Mouse (Mus musculus): Measurements from ENCODE around the gene Dst. TPM values are rescaled to one million over a fixed set of nuclear protein-coding genes. Genes with fewer than 3 reads are reported as not detected.

Dst gene
- polyA plus RNA-seq, 1 experiment from 2014 or later = 17.9 TPM

DNA sequence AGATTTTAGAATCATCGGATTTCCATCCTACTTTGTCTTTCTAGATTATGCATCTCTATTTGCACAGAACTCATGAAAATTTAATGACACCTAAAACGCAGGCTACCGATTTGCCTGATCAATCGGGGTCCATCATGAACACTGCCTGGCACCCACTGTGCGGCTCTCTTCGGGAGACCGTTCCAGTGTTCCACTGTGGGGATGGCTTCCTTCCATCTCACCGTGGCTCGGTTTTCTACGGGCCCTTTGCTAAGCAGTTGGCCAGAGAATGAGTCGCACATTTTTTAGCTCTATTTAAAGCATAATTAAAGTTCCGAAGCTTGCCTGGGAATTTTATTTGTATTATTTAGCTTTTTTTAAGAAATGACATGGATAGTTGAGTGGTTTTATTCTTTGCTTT, 72.4 kb downstream of the Dst start:
- ATAC-seq (ENCODE audit: extremely low read depth, insufficient number of reproducible peaks, low FRiP score, low TSS enrichment) = no peak
- Histone ChIP-seq H3K4me3 (no peak overlapping the region), H3K27me3 (replicated peaks) (no peaks in the 10 kb centered on the region), H3K9me3 (no peaks in the 10 kb centered on the region), H3K36me3 (no peaks in the 10 kb centered on the region), H3K4me1 (peaks cover 10% of the 10 kb centered on the region), H3K4me2 (no peak overlapping the region), H3K27ac (replicated peaks) (no peak overlapping the region), H3K9ac (no peak overlapping the region)
- WGBS = 87% methylated on average over 12 of the region's 12 CpGs

DNA sequence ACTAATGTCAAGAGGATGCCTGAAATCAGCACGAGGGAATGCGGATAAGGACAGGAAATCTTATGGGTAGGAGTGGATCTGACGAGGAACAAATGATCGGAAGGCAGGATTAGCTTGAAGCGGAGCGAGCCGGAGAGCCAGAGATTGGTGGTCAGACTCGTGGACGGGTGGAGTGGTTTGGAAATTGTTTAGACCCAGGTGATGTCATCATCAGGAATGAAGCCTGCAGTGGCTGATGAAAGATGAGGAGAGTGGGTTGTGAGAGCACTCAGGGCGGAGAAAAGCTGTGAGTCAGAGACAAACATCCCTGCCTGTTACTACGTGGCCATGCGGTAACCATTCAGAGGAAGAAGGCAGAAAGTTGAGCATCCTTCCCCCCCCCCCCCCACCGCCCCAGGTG, 81.6 kb downstream of the Dst start:
- H3K4me1 ChIP-seq = peaks cover 31% of the 10 kb centered on the region
- peak overlapping the region; percentile 22; the same call in 1 of the 2 replicates for H3K4me2 ChIP-seq
- 35% methylated on average over 13 of the region's 13 CpGs for WGBS
- H3K27ac ChIP-seq (replicated peaks) = no peak overlapping the region
- H3K36me3 ChIP-seq = no peaks in the 10 kb centered on the region
- peaks cover 4% of the 10 kb centered on the region for H3K9me3 ChIP-seq
- H3K4me3 ChIP-seq = no peak overlapping the region
- no peak for ATAC-seq (ENCODE audit: extremely low read depth, insufficient number of reproducible peaks, low FRiP score, low TSS enrichment)
- no peaks in the 10 kb centered on the region for H3K27me3 ChIP-seq (replicated peaks)
- no peak overlapping the region for H3K9ac ChIP-seq

DNA sequence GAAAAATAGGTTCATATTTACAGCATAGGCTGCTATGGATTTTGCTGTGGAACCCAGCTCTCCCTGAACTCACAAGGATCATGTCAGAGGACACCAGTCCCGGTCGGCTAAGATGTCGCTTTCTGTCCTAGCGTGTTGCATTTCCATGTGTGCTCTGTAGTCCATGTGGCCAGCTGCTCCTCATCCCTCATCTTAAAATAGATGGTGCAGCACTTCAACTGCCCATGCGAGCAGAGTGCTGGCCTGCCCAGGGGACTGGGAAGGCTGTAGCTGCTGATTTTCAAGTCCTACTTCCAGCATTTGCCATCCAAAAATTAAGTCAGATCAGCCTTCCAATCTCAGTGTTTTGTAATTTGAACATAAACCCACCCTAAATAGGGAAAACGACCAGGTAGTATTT, 83.0 kb downstream of the Dst start:
- Histone ChIP-seq H3K27ac (replicated peaks) (no peak overlapping the region), H3K27me3 (replicated peaks) (no peaks in the 10 kb centered on the region), H3K36me3 (no peaks in the 10 kb centered on the region), H3K4me1 (peaks cover 31% of the 10 kb centered on the region), H3K4me3 (no peak overlapping the region), H3K9me3 (peaks cover under 1% of the 10 kb centered on the region), H3K9ac (no peak overlapping the region), H3K4me2 (peak overlapping the region; percentile 22; the same call in 1 of the 2 replicates)
- 53% methylated on average over 6 of the region's 6 CpGs for WGBS
- no peak for ATAC-seq (ENCODE audit: extremely low read depth, insufficient number of reproducible peaks, low FRiP score, low TSS enrichment)

DNA sequence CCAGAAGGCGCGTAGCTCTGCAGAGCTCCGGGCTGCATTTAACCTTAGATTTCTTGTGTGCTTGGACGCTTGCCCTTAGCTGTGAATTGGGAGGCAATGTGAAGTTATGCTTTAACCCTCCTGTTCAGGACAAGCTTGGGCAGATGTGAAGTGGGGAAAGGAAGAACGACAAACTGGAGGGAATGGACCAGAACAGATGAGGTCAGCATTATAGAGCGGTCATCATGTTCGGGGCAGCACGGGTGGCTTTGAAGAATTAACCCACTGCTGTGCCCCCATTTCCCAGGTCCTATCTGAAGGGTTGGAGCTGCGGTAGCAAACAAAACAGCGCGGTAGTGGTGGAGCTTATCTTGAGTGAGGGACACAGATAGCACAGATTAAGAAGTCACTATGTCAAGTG, 84.8 kb downstream of the Dst start:
- ATAC-seq (ENCODE audit: extremely low read depth, insufficient number of reproducible peaks, low FRiP score, low TSS enrichment) = no peak
- no peak overlapping the region for H3K4me3 ChIP-seq
- 55% methylated on average over 11 of the region's 11 CpGs for WGBS

DNA sequence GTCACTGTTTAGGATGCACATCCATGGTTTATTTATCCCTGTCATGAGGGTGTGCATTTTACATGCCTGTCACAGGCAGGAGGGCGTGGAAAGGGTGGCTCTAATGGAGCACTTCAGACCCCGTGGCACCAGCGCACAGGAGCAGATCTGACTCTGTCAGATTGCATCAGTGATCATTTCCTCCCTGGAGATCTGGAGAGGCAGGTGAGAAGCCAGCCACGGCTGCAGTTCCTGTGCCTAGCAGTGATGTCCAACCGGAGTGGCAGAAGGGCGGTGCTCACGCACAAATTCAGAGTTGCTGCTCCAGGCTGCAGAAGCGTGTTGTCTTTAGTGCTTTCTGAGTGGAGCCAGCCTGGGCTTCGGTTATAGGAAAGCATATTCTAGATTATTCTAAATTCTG, 86.2 kb downstream of the Dst start:
- no peak for ATAC-seq (ENCODE audit: extremely low read depth, insufficient number of reproducible peaks, low FRiP score, low TSS enrichment)
- Histone ChIP-seq H3K27me3 (replicated peaks) (no peaks in the 10 kb centered on the region), H3K4me1 (peaks cover 35% of the 10 kb centered on the region), H3K9me3 (no peaks in the 10 kb centered on the region), H3K4me2 (no peak overlapping the region), H3K27ac (replicated peaks) (no peak overlapping the region), H3K4me3 (no peak overlapping the region), H3K9ac (no peak overlapping the region), H3K36me3 (no peaks in the 10 kb centered on the region)
- WGBS = 41% methylated on average over 9 of the region's 9 CpGs

More for the DNA sequence above, 84.8 kb downstream of the Dst start:
- Histone ChIP-seq H3K9me3 (no peaks in the 10 kb centered on the region), H3K9ac (no peak overlapping the region), H3K27ac (replicated peaks) (no peak overlapping the region), H3K27me3 (replicated peaks) (no peaks in the 10 kb centered on the region), H3K4me1 (peaks cover 35% of the 10 kb centered on the region), H3K36me3 (no peaks in the 10 kb centered on the region), H3K4me2 (no peak overlapping the region)

DNA sequence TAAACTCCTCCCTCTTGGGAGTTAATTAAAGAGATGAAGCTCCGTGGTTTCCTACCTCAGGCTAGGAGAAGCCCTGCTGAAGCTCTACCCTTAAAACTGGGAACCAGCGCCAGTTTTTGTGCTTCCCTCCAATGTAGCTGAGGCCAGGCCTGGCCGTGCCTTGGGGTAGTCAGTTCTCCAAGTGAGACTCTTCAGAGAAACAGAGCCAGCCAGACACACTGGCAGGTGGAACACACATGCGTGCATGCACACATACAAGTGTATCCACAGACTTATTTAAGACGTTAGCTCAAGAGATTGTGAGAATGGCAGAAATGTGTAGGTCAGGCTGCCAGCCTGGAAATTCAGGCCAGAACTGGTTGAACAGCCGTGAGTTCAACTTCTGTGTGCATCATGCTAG, 87.4 kb downstream of the Dst start:
- 80% methylated on average over 6 of the region's 6 CpGs for WGBS
- Histone ChIP-seq H3K4me3 (no peak overlapping the region), H3K36me3 (no peaks in the 10 kb centered on the region)

DNA sequence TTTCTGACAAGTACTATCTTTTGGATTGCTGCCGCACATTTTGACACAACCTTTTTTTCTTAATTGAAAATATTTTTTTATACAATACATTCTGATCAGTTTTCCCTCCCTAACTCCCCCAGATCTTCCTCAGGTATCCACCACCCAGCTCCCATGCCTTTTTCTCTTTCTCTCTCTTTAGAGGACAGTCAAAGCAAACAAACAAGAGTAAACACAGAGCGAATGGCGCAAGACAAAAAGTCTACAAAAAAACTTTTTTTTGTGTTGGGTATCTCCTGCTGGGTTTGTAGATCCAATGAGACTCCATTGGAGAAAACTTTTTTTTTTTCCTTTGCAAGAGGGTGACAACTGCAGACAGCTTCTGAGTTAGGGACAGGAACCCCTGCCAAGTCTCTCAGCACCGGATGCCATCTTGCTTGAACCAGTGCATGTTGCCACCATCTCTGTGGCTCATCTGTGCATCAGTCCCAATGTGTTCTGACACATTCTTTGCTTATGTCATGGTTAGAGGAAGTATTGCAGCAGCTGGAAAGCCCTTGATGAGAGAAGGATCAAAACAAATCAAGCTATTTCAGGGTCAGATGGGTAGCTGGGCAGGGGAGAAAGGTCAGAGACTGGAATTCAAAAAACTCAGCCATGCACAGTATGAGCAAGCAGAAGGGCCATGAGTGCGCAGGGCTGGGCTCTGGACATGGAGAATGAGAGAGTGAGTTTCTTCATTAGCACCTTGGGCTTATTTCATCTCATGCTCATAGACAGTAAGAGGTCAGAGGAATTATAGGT, 88.3 kb downstream of the Dst start:
- Histone ChIP-seq H3K27me3 (replicated peaks) (no peaks in the 10 kb centered on the region), H3K4me2 (no peak overlapping the region), H3K4me3 (no peak overlapping the region), H3K27ac (replicated peaks) (no peak overlapping the region), H3K9me3 (no peaks in the 10 kb centered on the region), H3K36me3 (no peaks in the 10 kb centered on the region), H3K4me1 (peaks cover 24% of the 10 kb centered on the region), H3K9ac (no peak overlapping the region)
- WGBS = 86% methylated on average over 5 of the region's 5 CpGs
- ATAC-seq (ENCODE audit: extremely low read depth, insufficient number of reproducible peaks, low FRiP score, low TSS enrichment) = no peak

More for the DNA sequence above, 87.4 kb downstream of the Dst start:
- ATAC-seq (ENCODE audit: extremely low read depth, insufficient number of reproducible peaks, low FRiP score, low TSS enrichment) = no peak
- no peak overlapping the region for H3K27ac ChIP-seq (replicated peaks)
- no peaks in the 10 kb centered on the region for H3K9me3 ChIP-seq
- no peak overlapping the region for H3K9ac ChIP-seq
- no peak overlapping the region for H3K4me2 ChIP-seq
- H3K27me3 ChIP-seq (replicated peaks) = no peaks in the 10 kb centered on the region
- H3K4me1 ChIP-seq = peaks cover 29% of the 10 kb centered on the region

DNA sequence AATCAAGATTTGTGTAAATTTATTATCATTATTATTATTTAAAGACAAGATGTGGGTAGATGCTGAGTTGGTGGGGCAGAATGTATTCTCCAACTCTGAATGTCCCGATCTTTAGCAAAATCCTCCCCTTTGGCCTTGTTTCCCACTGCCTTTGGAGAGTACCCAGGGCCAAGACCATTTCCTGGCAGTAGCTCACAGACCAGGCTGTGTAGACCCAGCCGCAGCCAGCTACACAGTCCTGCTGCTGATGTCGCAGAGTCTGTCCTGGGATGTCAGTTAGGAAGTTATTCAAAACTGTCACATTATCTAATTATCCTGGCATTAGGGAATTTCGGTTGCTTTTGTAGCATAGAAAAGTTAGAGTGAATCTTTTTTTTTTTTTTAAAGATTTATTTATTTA, 94.3 kb downstream of the Dst start:
- no peaks in the 10 kb centered on the region for H3K36me3 ChIP-seq
- ATAC-seq (ENCODE audit: extremely low read depth, insufficient number of reproducible peaks, low FRiP score, low TSS enrichment) = no peak
- no peak overlapping the region for H3K9ac ChIP-seq
- H3K27ac ChIP-seq (replicated peaks) = no peak overlapping the region
- no peak overlapping the region for H3K4me2 ChIP-seq
- 79% methylated on average over 4 of the region's 4 CpGs for WGBS
- no peak overlapping the region for H3K4me3 ChIP-seq
- H3K9me3 ChIP-seq = no peaks in the 10 kb centered on the region
- no peaks in the 10 kb centered on the region for H3K27me3 ChIP-seq (replicated peaks)
- H3K4me1 ChIP-seq = peaks cover 15% of the 10 kb centered on the region

DNA sequence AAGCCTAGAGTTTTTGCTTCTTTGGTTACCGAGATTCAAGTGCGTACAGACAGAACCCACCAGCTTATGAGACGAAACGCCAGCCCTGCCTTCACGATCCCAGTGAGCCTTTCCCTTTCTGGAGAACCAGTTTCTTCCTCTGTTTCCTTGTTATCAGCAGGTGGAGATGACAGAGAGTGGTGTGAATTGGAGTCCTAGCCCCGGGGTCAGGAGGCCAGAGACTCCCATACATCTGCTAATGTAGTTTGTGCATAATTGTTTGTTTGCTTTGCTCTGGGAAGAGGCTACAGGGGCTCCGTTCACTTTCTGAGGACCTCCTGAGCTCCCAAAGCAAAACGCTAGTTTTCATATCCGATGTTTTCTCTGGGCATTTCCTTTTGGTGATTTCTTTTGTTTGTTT, 94.9 kb downstream of the Dst start:
- no peak for ATAC-seq (ENCODE audit: extremely low read depth, insufficient number of reproducible peaks, low FRiP score, low TSS enrichment)
- Histone ChIP-seq H3K9ac (no peak overlapping the region), H3K27me3 (replicated peaks) (no peaks in the 10 kb centered on the region), H3K27ac (replicated peaks) (no peak overlapping the region), H3K9me3 (no peaks in the 10 kb centered on the region), H3K4me1 (peaks cover 15% of the 10 kb centered on the region), H3K36me3 (no peaks in the 10 kb centered on the region), H3K4me2 (no peak overlapping the region), H3K4me3 (no peak overlapping the region)
- WGBS = 40% methylated on average over 9 of the region's 9 CpGs

DNA sequence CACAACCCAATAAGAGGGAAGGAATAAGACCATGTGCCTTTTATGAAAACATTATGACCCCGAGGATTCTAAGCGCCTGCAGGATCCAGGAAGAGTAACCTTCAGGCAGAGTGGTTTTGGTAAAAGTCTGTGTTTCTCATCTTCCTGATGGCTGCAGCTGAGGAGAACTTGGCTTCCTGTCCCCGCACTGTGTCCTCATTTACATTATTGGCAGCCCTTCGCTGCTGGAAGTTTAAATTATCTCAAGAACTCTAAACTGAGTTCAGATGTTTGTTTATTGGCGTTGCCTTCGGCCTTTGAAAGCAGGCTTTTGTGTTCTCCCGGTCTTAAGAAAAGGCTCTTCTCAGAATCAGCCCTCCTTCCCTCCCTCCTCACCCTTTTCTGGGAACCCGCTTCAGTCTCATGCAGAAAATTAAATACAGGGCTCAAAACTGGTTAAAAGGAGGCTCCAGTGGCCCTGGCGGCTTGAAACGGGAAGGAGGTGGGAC, 97.3 kb downstream of the Dst start:
- H3K36me3 ChIP-seq = no peaks in the 10 kb centered on the region
- peaks cover 17% of the 10 kb centered on the region for H3K4me1 ChIP-seq
- 8% methylated on average over 10 of the region's 10 CpGs for WGBS
- H3K4me3 ChIP-seq = peak overlapping the region; percentile 62
- H3K27me3 ChIP-seq (replicated peaks) = no peaks in the 10 kb centered on the region
- peak overlapping the region; percentile 87 for H3K4me2 ChIP-seq
- H3K9me3 ChIP-seq = no peaks in the 10 kb centered on the region
- ATAC-seq (ENCODE audit: extremely low read depth, insufficient number of reproducible peaks, low FRiP score, low TSS enrichment) = no peak
- H3K27ac ChIP-seq (replicated peaks) = peak overlapping the region; percentile 59
- peak overlapping the region; percentile 81 for H3K9ac ChIP-seq

DNA sequence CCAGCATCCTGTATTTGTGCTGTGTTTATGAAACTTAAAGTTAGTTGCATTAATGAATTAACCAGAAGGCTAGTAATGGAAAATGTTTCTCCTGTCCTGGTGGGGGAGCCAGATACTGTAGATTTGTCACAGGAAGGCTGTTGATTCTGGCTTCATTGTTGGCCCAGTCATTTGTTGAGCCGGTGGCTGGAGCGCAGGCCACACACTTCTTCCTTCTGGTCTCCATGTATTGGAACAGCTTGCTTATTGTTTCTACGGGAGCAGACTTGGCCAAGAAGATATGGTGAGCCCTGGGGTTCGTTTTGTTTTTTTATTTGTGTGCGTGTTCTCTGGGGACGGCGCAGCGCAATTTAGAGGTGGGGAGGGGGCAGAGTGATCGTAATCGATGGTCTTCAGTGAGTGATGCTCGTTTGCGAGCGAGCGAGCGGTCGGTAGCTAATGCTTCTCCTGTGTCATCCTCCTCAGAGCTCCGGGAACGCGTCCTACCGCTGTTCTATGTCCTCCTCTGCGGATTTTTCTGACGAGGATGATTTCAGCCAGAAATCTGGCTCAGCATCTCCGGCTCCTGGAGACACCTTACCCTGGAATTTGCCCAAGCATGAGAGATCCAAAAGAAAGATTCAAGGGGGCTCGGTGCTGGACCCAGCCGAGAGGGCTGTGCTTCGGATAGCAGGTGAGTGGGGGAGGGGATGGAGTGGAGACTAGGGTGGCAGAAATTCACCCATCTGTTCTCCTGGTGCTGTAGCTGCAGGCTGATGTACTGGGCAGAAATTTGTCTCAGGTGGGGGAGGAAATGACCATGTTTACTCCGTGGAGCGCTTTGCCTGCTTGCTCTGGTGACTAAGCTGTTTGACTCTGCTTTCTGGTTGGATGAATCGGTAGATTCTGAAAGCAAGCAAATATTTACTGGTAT, 98.0 kb downstream of the Dst start:
- ATAC-seq (ENCODE audit: extremely low read depth, insufficient number of reproducible peaks, low FRiP score, low TSS enrichment) = peak; percentile 37; the same call in 1 of the 2 replicates
- 1% methylated on average over 29 of the region's 29 CpGs for WGBS
- peak overlapping the region; percentile 87 for H3K4me2 ChIP-seq

More for the DNA sequence above, 98.0 kb downstream of the Dst start:
- H3K4me3 ChIP-seq = peak overlapping the region; percentile 62
- H3K27ac ChIP-seq (replicated peaks) = peak overlapping the region; percentile 59
- H3K36me3 ChIP-seq = no peaks in the 10 kb centered on the region
- H3K4me1 ChIP-seq = peaks cover 22% of the 10 kb centered on the region
- H3K27me3 ChIP-seq (replicated peaks) = no peaks in the 10 kb centered on the region
- H3K9ac ChIP-seq = peak overlapping the region; percentile 81
- H3K9me3 ChIP-seq = no peaks in the 10 kb centered on the region

Measured in heart, embryonic 13.5 days (tissue).